Mouse (Mus musculus): ENCODE results near the gene Cbx8. TPM values are rescaled to one million over a fixed set of nuclear protein-coding genes. Genes with fewer than 3 reads are reported as not detected.

The Cbx8 gene
- polyA plus RNA-seq, 1 experiment from 2014 or later: 7.8 TPM

DNA sequence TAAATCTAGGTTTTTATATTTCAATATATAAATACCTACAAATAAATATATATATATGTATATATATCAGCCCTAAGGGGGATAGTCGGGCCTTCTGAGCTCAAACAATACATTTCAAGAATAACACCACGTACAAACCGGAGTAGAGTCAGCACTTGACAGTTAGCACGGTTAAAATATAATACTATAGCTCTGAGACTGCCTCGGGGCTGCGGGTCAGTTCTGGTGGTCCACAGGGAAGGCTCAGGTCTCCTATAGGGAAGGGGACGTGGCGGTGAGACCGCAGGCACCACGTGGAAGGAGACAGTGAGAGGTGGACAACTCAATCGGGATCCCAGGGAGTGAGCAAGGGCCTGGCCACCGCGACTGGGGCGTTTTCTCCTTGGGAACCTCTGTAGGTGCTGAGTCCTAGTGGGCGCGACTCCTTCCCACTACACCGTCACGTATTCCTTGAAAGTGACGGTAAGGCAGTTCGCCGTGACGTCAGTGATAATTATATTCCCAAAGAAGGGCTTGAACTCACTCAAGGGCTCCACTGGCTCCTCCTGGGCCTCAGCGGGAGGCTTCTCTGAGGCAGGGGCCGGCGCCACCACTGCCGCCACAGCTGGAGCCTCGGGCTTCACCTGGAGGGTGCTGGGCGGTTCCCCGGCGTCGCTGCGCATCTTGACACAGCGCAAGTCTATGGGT is 39.8 kb upstream of the Cbx8 start:
- H3K4me2 ChIP-seq: no peak overlapping the region
- H3K27ac ChIP-seq (ENCODE audit: low read depth, low read length): no peak overlapping the region
- H3K4me1 ChIP-seq (ENCODE audit: control insufficient read depth, insufficient read depth, low read length): peaks cover 61% of the 10 kb centered on the region
- 0 out of 2 replicates have a peak overlapping the region, but pooled peaks have one; percentile 5 for H3K4me3 ChIP-seq (ENCODE audit: low read depth, low read length)
- peaks cover 38% of the 10 kb centered on the region for H3K27me3 ChIP-seq (ENCODE audit: control insufficient read depth, insufficient read depth, low read length)
- 39% methylated on average over 33 of the region's 33 CpGs for WGBS (ENCODE audit: insufficient replicate concordance)
- ATAC-seq (replicated peaks; ENCODE audit: insufficient number of reproducible peaks, low FRiP score, low TSS enrichment): no peak
- H3K9me3 ChIP-seq (replicated peaks; ENCODE audit: control insufficient read depth, low read length): no peaks in the 10 kb centered on the region
- H3K36me3 ChIP-seq (ENCODE audit: control insufficient read depth, insufficient read depth, low read length): peaks cover 9% of the 10 kb centered on the region
- no peak overlapping the region for H3K9ac ChIP-seq (ENCODE audit: low read depth, low read length)

DNA sequence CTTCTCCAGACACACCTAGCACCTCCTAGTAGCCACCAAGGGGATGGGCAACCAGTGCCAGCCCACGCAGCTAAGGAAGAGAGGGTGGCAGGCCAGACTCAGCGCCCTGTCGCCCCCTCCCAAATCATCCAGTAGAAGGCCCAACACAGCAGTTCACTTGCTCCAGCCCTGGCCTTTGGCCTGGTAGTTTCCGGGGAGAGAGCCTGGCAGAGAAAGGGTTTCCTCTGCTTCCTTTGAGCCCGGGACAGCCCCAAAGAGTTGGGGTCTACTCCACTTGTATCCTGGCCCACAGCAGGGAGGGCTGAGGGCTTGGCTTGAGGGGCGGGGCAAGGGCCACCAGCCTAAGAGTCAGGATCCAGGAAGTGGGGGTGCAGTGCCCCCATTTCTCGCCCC is 38.7 kb upstream of the Cbx8 start:
- Histone ChIP-seq H3K9me3 (replicated peaks; ENCODE audit: control insufficient read depth, low read length) (no peaks in the 10 kb centered on the region), H3K36me3 (ENCODE audit: control insufficient read depth, insufficient read depth, low read length) (peaks cover 9% of the 10 kb centered on the region), H3K27ac (ENCODE audit: low read depth, low read length) (peak overlapping the region; percentile 54), H3K4me2 (peak overlapping the region; percentile 45), H3K9ac (ENCODE audit: low read depth, low read length) (peak overlapping the region; percentile 46), H3K4me1 (ENCODE audit: control insufficient read depth, insufficient read depth, low read length) (peaks cover 57% of the 10 kb centered on the region), H3K27me3 (ENCODE audit: control insufficient read depth, insufficient read depth, low read length) (peaks cover 41% of the 10 kb centered on the region), H3K4me3 (ENCODE audit: low read depth, low read length) (no peak overlapping the region)
- 42% methylated on average over 7 of the region's 7 CpGs for WGBS (ENCODE audit: insufficient replicate concordance)
- no peak; the same call in 1 of the 2 replicates for ATAC-seq (replicated peaks; ENCODE audit: insufficient number of reproducible peaks, low FRiP score, low TSS enrichment)

DNA sequence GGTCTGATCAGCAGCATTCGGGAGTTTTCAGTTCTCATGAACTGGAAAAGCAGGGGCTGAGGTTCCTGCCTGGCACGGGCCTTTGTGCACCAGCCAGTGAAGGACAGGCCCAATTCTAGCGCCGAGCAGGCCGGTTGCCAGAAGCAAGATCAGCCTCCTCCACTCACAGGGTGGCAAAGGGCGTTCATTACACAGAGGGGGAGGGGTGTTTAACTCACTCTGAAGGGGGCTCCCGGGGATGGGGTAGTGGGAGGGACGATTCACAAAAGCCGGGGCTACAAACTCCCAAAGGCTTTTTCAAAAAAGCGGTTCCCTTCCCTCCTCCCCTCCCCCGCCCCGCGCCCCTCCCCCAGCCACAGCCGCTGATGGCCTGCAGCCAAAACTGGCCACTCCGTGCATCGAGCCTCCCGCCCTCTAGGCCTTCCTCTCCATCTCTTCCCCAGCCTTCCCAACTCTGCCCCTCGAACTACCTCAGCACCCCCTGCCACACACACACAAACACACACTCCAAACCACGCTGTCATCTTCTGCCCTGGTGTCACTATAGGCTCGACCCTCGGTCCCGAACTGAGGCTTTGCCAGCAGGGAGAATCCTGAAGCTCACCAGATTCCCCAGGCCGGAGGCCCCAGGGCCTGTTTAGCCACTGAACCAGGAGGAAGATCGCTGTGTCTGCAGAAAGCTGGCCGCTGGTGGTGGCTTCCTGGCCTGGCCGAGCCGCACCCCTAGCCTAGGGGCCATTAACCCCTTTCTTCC is 38.1 kb upstream of the Cbx8 start:
- Histone ChIP-seq H3K36me3 (ENCODE audit: control insufficient read depth, insufficient read depth, low read length) (peaks cover 9% of the 10 kb centered on the region), H3K27ac (ENCODE audit: low read depth, low read length) (peak overlapping the region; percentile 54), H3K27me3 (ENCODE audit: control insufficient read depth, insufficient read depth, low read length) (peaks cover 41% of the 10 kb centered on the region), H3K4me2 (peak overlapping the region; percentile 45), H3K4me1 (ENCODE audit: control insufficient read depth, insufficient read depth, low read length) (peaks cover 52% of the 10 kb centered on the region), H3K9ac (ENCODE audit: low read depth, low read length) (peak overlapping the region; percentile 46), H3K9me3 (replicated peaks; ENCODE audit: control insufficient read depth, low read length) (no peaks in the 10 kb centered on the region), H3K4me3 (ENCODE audit: low read depth, low read length) (0 out of 2 replicates have a peak overlapping the region, but pooled peaks have one; percentile 11)
- WGBS (ENCODE audit: insufficient replicate concordance): 4% methylated on average over 24 of the region's 27 CpGs
- ATAC-seq (replicated peaks; ENCODE audit: insufficient number of reproducible peaks, low FRiP score, low TSS enrichment): no peak

DNA sequence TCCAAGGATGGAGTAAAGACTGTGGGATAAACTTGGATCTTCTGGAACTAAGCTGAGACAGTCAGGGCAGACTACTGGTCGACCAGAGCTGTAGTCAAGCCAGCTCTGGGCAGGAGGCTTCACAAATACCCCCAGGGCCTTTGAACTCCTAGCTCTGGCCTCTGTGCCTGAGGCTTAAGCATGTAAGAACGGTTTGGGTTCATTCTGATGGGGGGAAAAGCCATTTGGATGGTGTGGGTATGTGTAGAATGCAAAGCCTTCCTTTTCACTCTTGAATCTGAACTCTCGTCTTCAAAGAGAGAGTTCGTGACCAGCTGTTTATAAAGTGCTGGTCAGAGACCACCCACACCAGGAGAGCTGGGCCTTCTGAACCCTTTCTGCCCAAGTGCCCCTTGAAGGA is 37.0 kb upstream of the Cbx8 start:
- Histone ChIP-seq H3K4me3 (ENCODE audit: low read depth, low read length) (no peak overlapping the region), H3K4me1 (ENCODE audit: control insufficient read depth, insufficient read depth, low read length) (peaks cover 40% of the 10 kb centered on the region), H3K27me3 (ENCODE audit: control insufficient read depth, insufficient read depth, low read length) (peaks cover 33% of the 10 kb centered on the region), H3K9me3 (replicated peaks; ENCODE audit: control insufficient read depth, low read length) (no peaks in the 10 kb centered on the region), H3K9ac (ENCODE audit: low read depth, low read length) (no peak overlapping the region), H3K36me3 (ENCODE audit: control insufficient read depth, insufficient read depth, low read length) (peaks cover 9% of the 10 kb centered on the region), H3K4me2 (no peak overlapping the region), H3K27ac (ENCODE audit: low read depth, low read length) (no peak overlapping the region)
- ATAC-seq (replicated peaks; ENCODE audit: insufficient number of reproducible peaks, low FRiP score, low TSS enrichment): no peak
- WGBS (ENCODE audit: insufficient replicate concordance): 70% methylated on average over 4 of the region's 4 CpGs

DNA sequence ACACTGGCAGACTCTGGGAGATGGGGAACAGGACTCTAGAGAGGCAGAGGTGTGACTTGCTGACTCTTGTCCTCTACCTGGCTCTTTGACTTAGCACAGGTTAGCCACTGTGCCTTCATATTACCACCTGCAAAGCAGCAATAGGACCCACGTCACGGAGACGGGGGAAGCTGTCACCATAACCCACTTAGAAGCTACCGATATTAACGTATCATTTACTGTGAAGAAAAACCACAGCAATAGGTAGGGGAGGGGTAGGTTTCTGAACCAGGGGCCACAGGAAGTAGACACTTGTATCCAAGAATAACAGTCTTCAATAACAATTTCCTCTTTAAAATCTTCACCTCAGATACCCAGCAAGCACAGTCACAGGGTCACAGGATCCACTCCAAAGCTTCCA is 35.0 kb upstream of the Cbx8 start:
- peaks cover 23% of the 10 kb centered on the region for H3K27me3 ChIP-seq (ENCODE audit: control insufficient read depth, insufficient read depth, low read length)
- 76% methylated on average over 5 of the region's 5 CpGs for WGBS (ENCODE audit: insufficient replicate concordance)
- no peaks in the 10 kb centered on the region for H3K9me3 ChIP-seq (replicated peaks; ENCODE audit: control insufficient read depth, low read length)
- H3K36me3 ChIP-seq (ENCODE audit: control insufficient read depth, insufficient read depth, low read length): peaks cover 3% of the 10 kb centered on the region; the same call in 1 of the 2 replicates
- no peak overlapping the region for H3K4me2 ChIP-seq
- H3K9ac ChIP-seq (ENCODE audit: low read depth, low read length): no peak overlapping the region
- ATAC-seq (replicated peaks; ENCODE audit: insufficient number of reproducible peaks, low FRiP score, low TSS enrichment): no peak
- no peak overlapping the region for H3K27ac ChIP-seq (ENCODE audit: low read depth, low read length)
- no peak overlapping the region for H3K4me3 ChIP-seq (ENCODE audit: low read depth, low read length)
- H3K4me1 ChIP-seq (ENCODE audit: control insufficient read depth, insufficient read depth, low read length): peaks cover 23% of the 10 kb centered on the region

DNA sequence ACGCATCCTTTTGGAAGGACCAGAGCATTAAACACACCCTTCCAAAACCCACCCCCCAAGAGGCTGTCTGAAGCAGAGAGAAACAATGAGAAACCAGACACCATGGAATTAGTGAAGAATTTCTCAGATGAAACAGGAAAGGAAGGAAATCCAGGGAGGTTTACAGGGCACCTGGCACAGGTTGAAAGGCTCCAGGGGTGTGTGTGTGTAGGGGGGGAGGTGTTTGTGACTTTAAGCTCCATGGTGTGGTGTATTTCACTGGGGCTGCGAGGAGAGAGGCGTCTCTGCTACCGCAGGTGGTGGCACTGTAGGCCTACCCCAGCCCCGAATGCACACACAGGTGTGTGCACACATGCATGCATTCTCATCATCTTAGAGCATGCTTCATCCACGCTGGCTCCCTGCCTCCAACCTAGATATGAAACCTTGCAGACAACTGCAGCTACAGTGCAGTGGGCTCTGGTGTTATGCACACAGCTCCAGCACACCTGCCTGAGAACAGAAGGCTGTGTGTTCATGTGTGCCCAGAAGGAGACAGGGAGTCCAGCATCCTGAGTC is 33.2 kb upstream of the Cbx8 start:
- Histone ChIP-seq H3K4me3 (ENCODE audit: low read depth, low read length) (no peak overlapping the region), H3K4me1 (ENCODE audit: control insufficient read depth, insufficient read depth, low read length) (peaks cover 8% of the 10 kb centered on the region), H3K4me2 (no peak overlapping the region), H3K27me3 (ENCODE audit: control insufficient read depth, insufficient read depth, low read length) (peaks cover 19% of the 10 kb centered on the region; the same call in 1 of the 2 replicates), H3K27ac (ENCODE audit: low read depth, low read length) (no peak overlapping the region), H3K9me3 (replicated peaks; ENCODE audit: control insufficient read depth, low read length) (no peaks in the 10 kb centered on the region), H3K36me3 (ENCODE audit: control insufficient read depth, insufficient read depth, low read length) (no peaks in the 10 kb centered on the region), H3K9ac (ENCODE audit: low read depth, low read length) (no peak overlapping the region)
- WGBS (ENCODE audit: insufficient replicate concordance): 78% methylated on average over 6 of the region's 6 CpGs
- no peak for ATAC-seq (replicated peaks; ENCODE audit: insufficient number of reproducible peaks, low FRiP score, low TSS enrichment)

DNA sequence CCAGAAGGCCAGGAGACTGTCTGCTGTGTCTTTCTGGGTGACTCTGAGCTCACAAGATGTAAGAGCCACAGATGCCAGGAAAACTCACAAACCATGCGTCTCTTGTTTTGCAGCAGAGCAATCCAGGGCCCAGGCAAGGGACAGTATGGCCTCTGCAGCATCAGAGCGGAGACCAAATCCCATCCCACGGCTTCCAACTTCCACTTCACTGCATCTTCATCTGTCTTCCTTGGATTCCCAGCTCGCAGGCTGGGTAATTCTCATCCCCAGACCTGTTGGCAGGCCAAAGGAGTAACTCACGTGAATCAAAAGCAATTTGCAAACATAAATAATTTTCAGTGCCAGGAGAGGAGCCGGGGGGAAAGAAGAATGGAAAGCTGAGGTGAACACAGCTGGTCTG is 32.2 kb upstream of the Cbx8 start:
- Histone ChIP-seq H3K27ac (ENCODE audit: low read depth, low read length) (no peak overlapping the region), H3K4me3 (ENCODE audit: low read depth, low read length) (no peak overlapping the region), H3K27me3 (ENCODE audit: control insufficient read depth, insufficient read depth, low read length) (peaks cover 19% of the 10 kb centered on the region; the same call in 1 of the 2 replicates), H3K9me3 (replicated peaks; ENCODE audit: control insufficient read depth, low read length) (no peaks in the 10 kb centered on the region), H3K4me1 (ENCODE audit: control insufficient read depth, insufficient read depth, low read length) (no peaks in the 10 kb centered on the region), H3K36me3 (ENCODE audit: control insufficient read depth, insufficient read depth, low read length) (no peaks in the 10 kb centered on the region), H3K9ac (ENCODE audit: low read depth, low read length) (no peak overlapping the region), H3K4me2 (no peak overlapping the region)
- 74% methylated on average over 6 of the region's 6 CpGs for WGBS (ENCODE audit: insufficient replicate concordance)
- ATAC-seq (replicated peaks; ENCODE audit: insufficient number of reproducible peaks, low FRiP score, low TSS enrichment): no peak

DNA sequence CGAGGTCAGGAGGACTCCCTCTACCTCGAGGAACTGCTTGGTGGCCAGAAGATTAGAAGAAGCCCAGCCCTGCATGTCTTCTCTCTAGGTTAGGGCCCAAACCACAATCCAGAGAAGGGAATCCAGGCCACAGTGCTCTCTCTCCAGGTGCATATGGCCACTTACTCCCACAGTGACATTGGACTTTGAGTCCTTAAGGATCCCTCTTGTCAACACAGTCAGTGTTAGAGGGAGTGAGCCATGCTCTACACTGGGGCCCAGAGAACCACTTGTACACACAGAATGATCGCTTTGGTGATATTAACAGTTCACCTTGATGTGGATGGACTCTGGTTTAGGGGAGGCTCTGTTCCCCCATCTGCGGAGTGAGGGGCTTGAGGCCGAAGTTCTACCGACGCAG is 31.5 kb upstream of the Cbx8 start:
- 75% methylated on average over 7 of the region's 7 CpGs for WGBS (ENCODE audit: insufficient replicate concordance)
- H3K4me1 ChIP-seq (ENCODE audit: control insufficient read depth, insufficient read depth, low read length): no peaks in the 10 kb centered on the region

More for the DNA sequence above, 31.5 kb upstream of the Cbx8 start:
- ATAC-seq (replicated peaks; ENCODE audit: insufficient number of reproducible peaks, low FRiP score, low TSS enrichment): no peak
- H3K9me3 ChIP-seq (replicated peaks; ENCODE audit: control insufficient read depth, low read length): no peaks in the 10 kb centered on the region
- peaks cover 19% of the 10 kb centered on the region; the same call in 1 of the 2 replicates for H3K27me3 ChIP-seq (ENCODE audit: control insufficient read depth, insufficient read depth, low read length)
- H3K36me3 ChIP-seq (ENCODE audit: control insufficient read depth, insufficient read depth, low read length): no peaks in the 10 kb centered on the region
- H3K9ac ChIP-seq (ENCODE audit: low read depth, low read length): no peak overlapping the region
- no peak overlapping the region for H3K27ac ChIP-seq (ENCODE audit: low read depth, low read length)
- H3K4me2 ChIP-seq: no peak overlapping the region
- no peak overlapping the region for H3K4me3 ChIP-seq (ENCODE audit: low read depth, low read length)
